Mouse (Mus musculus): ENCODE results near the gene Atp1b2.

GRCm38 (mm10) chr11:69554539-69555140, 51.1 kb downstream of the Atp1b2 start:
- TF ChIP-seq CTCF (conservative IDR thresholded peaks at IDR 0.05 in 1 of 2, IDR thresholded peaks at IDR 0.05 in 1 of 2; ENCODE audit: low read depth in 2 of 2, low read length in 2 of 2) (no peak), HCFC1 (IDR thresholded peaks at IDR 0.05; ENCODE audit: low read depth, low read length) (no peak), MAZ (IDR thresholded peaks at IDR 0.05; ENCODE audit: low read depth, low read length) (no peak), MXI1 (IDR thresholded peaks at IDR 0.05; ENCODE audit: low read depth, low read length) (no peak), POLR2A (IDR thresholded peaks at IDR 0.05; ENCODE audit: low read depth, low read length) (no peak)

All from CH12.LX (cell line).